Mouse (Mus musculus) adrenal gland, adult 2 months (tissue): ENCODE data around the gene Olfr1373. TPM values are rescaled to one million over a fixed set of nuclear protein-coding genes. Genes with fewer than 3 reads are reported as not detected.

Experiments used
- DNase-seq: peaks from one replicate; pipeline ENCODE4 v3.0.0; 2021
- microRNA-seq, 2 experiments: library from miRNA; unstranded; fragments of <30 nt; microRNA quantifications; one replicate each; pipeline ENCODE4 v1.2.0; 2021
- polyA plus RNA-seq: library from polyadenylated mRNA; depleted of rRNA; stranded (reverse); fragments of >200 nt; gene quantifications from 2 replicates; pipeline ENCODE4 v1.2.3, GENCODE M21; 2012; rRNA removed
- total RNA-seq, 2 experiments: library from RNA; stranded (reverse); gene quantifications; 2 replicates each; pipeline ENCODE4 v1.2.3; 2021

Gene Olfr1373
- total and polyA plus RNA-seq, 3 experiments = not detected

- no peak for DNase-seq
Observed at GRCm38 (mm10) chr11:52106037-52106436, 39.3 kb downstream of the Olfr1373 start.

GRCm38 (mm10) chr11:52105503-52105902 is 39.8 kb downstream of the Olfr1373 start:
- DNase-seq = no peak

DNA sequence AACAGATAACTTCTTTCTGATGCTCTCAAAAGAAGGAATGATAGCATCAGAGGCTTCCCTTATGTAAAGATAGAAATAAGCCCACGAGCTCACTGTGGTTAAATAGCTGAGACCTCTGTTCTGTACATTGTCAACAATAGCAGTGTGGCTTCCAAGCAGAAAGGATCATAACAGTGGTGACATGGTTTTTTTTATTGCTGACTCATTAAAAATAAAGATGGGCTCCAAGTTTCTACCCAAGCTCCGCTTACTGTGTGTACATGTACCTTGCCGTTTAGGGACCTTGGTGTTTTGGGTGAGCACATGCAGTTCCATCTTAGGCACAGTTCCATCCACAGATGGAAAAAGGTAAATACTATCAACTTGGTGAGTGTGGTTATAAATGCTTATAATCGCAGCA is 42.4 kb downstream of the Olfr1373 start:
- DNase-seq = no peak

- DNase-seq = no peak
Observed at GRCm38 (mm10) chr11:52099771-52100219, 45.5 kb downstream of the Olfr1373 start.

DNA sequence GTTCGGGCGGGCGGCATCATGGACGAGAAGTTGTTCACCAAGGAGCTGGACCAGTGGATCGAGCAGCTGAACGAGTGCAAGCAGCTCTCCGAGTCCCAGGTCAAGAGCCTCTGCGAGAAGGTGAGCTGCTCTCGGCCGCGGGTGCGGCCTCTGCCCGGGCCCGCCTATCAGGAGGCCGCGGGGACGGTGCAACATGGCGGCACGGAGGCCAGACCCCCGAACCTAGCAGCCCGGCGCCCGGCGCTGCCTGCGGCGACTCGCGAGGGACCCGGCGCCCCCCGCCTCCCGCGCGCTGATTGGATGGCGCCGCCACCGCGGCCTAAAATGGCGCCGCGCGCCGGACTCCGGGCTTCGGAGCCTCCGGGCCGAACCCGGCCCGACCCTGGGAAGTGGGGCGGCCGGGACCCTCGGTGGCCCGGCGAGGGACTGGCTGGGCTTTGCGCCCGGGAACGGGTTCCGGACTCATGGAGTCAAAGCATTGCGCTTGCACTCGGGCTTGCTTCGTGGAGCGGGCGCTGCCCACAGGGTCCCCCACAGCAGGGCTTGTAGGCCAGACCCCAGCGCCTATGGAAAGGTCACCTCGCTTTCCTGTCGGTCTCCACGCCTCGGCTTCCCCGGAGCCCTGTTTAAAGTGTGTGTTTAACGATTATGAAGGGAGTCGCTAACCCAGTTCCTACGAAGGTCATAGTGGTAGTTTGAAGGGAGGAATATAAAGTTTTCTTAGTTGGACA is 46.1 kb downstream of the Olfr1373 start:
- DNase-seq = peak; percentile 83

DNA sequence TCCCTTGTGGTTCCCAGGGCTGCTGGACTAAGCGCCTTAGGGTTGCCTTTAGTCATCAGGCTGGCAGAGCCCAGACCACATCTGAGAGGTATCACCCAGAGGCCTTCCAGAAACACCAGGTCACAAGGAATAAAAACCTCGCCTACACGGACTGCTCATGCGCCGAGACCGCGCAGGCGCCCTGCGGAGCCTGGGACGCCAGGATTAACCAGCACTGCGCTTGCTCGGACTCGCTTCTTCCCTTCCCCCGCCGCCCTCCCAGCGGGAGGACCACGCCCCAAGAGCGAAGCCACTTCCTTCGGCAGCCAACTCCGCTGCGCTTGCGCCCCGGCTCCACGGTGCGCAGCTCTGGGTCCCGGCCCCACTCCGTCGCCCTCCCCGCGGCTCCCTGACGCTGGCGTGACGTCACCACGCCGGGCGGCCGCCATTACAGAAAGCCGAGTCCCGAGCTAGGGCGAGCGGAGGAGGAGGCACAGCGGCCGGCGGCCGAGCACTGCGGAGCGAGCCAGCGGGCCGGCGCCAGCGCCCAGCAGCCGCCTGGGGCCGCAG is 46.9 kb downstream of the Olfr1373 start, which contains the start of gene Ppp2ca:
Gene Ppp2ca (plus strand): TSS at position 284 of the 549 bp plus-strand sequence.
- DNase-seq = peak; percentile 100

DNA sequence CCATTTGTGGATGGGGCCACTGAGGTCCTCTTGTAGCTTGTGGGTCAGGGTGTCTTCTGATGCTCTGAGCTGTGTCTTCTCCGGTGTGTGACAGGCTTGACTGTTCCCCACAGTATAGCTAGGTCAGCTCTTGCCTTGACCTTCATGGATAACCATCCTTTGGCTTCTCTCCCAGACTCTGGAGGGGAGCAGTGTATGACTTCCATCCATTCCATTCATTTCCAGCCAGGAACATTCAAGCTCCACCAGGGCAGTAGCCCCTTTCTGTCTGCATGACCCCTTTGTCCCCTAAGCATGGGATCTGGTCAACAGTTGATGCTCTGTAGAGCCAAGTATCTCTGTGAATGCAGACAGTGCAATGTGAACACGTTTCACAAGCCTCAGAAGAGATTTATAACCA is 47.7 kb downstream of the Olfr1373 start:
- DNase-seq = peak; percentile 63

DNA sequence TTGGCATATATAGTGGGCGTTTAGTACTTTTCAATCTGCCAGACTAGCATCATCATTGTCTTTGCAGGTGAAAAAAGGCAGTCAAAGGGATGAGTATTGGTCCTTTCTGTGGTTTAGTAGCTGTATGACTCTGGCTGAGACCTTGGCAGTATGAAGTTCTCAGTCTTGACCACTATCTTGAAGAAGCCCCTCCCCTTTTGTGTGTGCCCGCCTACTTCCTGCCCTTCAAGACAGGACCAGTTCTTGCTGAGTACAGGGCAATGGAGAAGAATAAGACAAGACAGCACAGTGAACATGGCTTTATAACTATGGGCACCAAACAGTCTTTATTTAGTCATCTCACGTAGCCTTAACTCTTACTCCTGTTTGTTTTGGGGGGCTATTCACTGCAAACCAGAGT is 48.3 kb downstream of the Olfr1373 start:
- no peak for DNase-seq

Small RNAs within 50 kb of the gene (microRNA-seq; reads per million reads assigned to microRNA genes)
- gene Gm24157 = 0.41 to 0.88 reads per million in 2 experiments
- gene Mir3061 = 5.0 to 5.9 reads per million in 2 experiments

Other genes with a start within 250 kb of the Olfr1373 start
- gene Cdkn2aipnl, start 177.9 kb downstream of the Olfr1373 start, total RNA-seq = 10 to 100 TPM; 15.2 to 22.2 TPM
- gene Cdkn2aipnl, start 177.9 kb downstream of the Olfr1373 start, polyA plus RNA-seq = 8.5 and 9.9 TPM in 2 replicates
- 100 to 1,000 TPM; 133 to 196 TPM for gene Ube2b, start 144.8 kb downstream of the Olfr1373 start, total RNA-seq
- gene Ube2b, start 144.8 kb downstream of the Olfr1373 start, polyA plus RNA-seq = 30.9 and 43.4 TPM in 2 replicates
- gene Cdkl3, start 141.3 kb downstream of the Olfr1373 start, total RNA-seq = 1 to 10 TPM; 3.7 to 4.3 TPM
- gene Cdkl3, start 141.3 kb downstream of the Olfr1373 start, polyA plus RNA-seq = 1.1 TPM in 2 replicates
- gene Ppp2ca, start 46.8 kb downstream of the Olfr1373 start, total RNA-seq = 10 to 100 TPM; 69.0 to 90.8 TPM
- gene Ppp2ca, start 46.8 kb downstream of the Olfr1373 start, polyA plus RNA-seq = 17.5 and 19.2 TPM in 2 replicates
- gene Olfr1371, start 68.5 kb upstream of the Olfr1373 start, total RNA-seq = not detected
- not detected in 2 replicates for gene Olfr1371, start 68.5 kb upstream of the Olfr1373 start, polyA plus RNA-seq
- gene Skp1a, start 86.5 kb upstream of the Olfr1373 start, total RNA-seq = 100 to 1,000 TPM; 396 to 522 TPM
- gene Skp1a, start 86.5 kb upstream of the Olfr1373 start, polyA plus RNA-seq = 10.6 and 11.1 TPM in 2 replicates
- 10 to 100 TPM; 32.1 to 48.6 TPM for gene Tcf7, start 137.5 kb upstream of the Olfr1373 start, total RNA-seq
- gene Tcf7, start 137.5 kb upstream of the Olfr1373 start, polyA plus RNA-seq = 56.1 and 60.3 TPM in 2 replicates
- 100 to 1,000 TPM; 353 to 458 TPM for gene Vdac1, start 215.3 kb upstream of the Olfr1373 start, total RNA-seq
- 52.6 and 60.1 TPM in 2 replicates for gene Vdac1, start 215.3 kb upstream of the Olfr1373 start, polyA plus RNA-seq